Mouse (Mus musculus) lung, embryonic 15.5 days (tissue): ENCODE measurements around the gene H1f0. TPM values are rescaled to one million over a fixed set of nuclear protein-coding genes. Genes with fewer than 3 reads are reported as not detected.

Experiments
- ATAC-seq: fragments of 200-750 bp; cut with Nextera tagmentation; 2 replicates; pipeline ENCODE4 v1.8.0; 2017; ENCODE audit warnings: moderate number of reproducible peaks, borderline replicate concordance; ENCODE audit not compliant: low FRiP score, low TSS enrichment; ENCODE audit errors: extremely low read depth
- H3K27ac ChIP-seq: fragments of 300-500 bp; sonication (generic); 2 replicates; pipeline ENCODE4 v1.5.1; 2015; ENCODE audit warnings: moderate library complexity, mild to moderate bottlenecking, inconsistent platforms
- H3K27me3 ChIP-seq: fragments of 300-500 bp; sonication (generic); 2 replicates; pipeline ENCODE4 v1.6.1; 2015; ENCODE audit warnings: inconsistent platforms
- H3K36me3 ChIP-seq: fragments of 300-500 bp; sonication (generic); 2 replicates; pipeline ENCODE4 v1.6.1; 2015; ENCODE audit warnings: inconsistent platforms
- H3K4me1 ChIP-seq: fragments of 300-500 bp; sonication (generic); 2 replicates; pipeline ENCODE4 v1.6.1; 2015; ENCODE audit warnings: inconsistent platforms
- H3K4me2 ChIP-seq: fragments of 300-500 bp; sonication (generic); 2 replicates; pipeline ENCODE4 v1.6.1; 2015; ENCODE audit warnings: inconsistent platforms, mild to moderate bottlenecking, moderate library complexity
- H3K4me3 ChIP-seq: fragments of 300-500 bp; sonication (generic); 2 replicates; pipeline ENCODE4 v1.5.1; 2015; ENCODE audit warnings: mild to moderate bottlenecking, inconsistent platforms
- H3K9ac ChIP-seq: fragments of 300-500 bp; sonication (generic); 2 replicates; pipeline ENCODE4 v1.6.1; 2015; ENCODE audit warnings: inconsistent platforms
- H3K9me3 ChIP-seq: fragments of 300-500 bp; sonication (generic); 2 replicates; pipeline ENCODE4 v1.6.1; 2016; ENCODE audit warnings: inconsistent platforms
- WGBS: fragments of 180-500 bp; shearing (Covaris S2); methylation state at CpG from one replicate; pipeline ENCODE4 v1.1.7; 2015; 5-methylcytosine and 5-hydroxymethylcytosine counted together
- polyA plus RNA-seq: library from polyadenylated mRNA; unstranded; fragments of >200 nt; fragmentation: Nextera tagmentation; extraction: Ambion mirVana; gene quantifications from 2 replicates; pipeline ENCODE4 v1.2.1, GENCODE M21; 2015

Gene H1f0
- polyA plus RNA-seq, 1 experiment from 2014 or later: 560 TPM

DNA sequence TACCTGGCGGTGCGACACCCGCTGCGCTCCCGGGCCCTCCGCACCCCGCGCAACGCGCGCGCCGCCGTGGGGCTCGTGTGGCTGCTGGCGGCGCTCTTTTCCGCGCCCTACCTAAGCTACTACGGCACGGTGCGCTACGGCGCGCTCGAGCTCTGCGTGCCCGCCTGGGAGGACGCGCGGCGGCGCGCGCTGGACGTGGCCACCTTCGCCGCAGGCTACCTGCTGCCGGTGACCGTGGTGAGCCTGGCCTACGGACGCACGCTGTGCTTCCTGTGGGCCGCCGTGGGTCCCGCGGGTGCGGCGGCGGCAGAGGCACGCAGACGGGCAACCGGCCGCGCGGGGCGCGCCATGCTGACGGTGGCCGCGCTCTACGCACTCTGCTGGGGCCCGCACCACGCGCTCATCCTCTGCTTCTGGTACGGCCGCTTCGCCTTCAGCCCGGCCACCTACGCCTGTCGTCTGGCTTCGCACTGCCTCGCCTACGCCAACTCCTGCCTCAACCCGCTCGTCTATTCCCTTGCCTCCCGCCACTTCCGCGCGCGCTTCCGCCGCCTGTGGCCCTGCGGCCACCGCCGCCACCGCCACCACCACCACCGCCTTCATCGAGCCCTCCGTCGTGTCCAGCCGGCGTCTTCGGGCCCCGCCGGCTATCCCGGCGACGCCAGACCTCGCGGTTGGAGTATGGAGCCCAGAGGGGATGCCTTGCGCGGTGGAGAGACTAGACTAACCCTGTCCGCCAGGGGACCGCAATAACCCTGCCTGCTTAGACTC, 14.7 kb downstream of the H1f0 start:
- no peaks in the 10 kb centered on the region for H3K9me3 ChIP-seq
- ATAC-seq: no peak
- H3K9ac ChIP-seq: peak overlapping the region; percentile 31
- under 1% methylated on average over 89 of the region's 105 CpGs for WGBS
- H3K4me3 ChIP-seq: peak overlapping the region; percentile 56
- no peak overlapping the region for H3K27ac ChIP-seq
- no peaks in the 10 kb centered on the region for H3K36me3 ChIP-seq
- H3K27me3 ChIP-seq: peaks cover 56% of the 10 kb centered on the region
- peaks cover 28% of the 10 kb centered on the region for H3K4me1 ChIP-seq
- peak overlapping the region; percentile 99 for H3K4me2 ChIP-seq

DNA sequence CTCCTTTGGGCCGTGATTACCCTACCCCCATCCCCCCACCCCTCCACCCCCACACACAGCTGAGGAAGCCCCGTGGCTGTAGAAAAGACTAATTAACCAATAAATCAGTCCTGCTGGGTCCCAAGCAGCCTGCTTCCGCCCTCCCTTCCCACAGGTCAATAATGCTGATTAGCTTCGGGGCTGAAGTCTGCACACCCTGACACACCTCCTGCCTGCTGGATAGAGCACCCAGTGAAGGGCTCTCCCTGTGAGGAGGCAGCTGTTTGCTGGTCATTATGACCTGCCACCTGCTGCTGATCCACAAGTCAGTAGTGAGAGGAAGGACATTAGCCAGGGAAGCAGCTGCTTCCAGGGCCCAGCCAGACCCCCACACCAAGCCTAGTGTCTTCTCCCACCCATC, 16.6 kb downstream of the H1f0 start:
- 38% methylated on average over 4 of the region's 4 CpGs for WGBS
- H3K9me3 ChIP-seq: no peaks in the 10 kb centered on the region
- H3K9ac ChIP-seq: no peak overlapping the region
- peaks cover 19% of the 10 kb centered on the region for H3K4me1 ChIP-seq
- H3K4me2 ChIP-seq: no peak overlapping the region
- H3K27ac ChIP-seq: no peak overlapping the region
- no peak overlapping the region for H3K4me3 ChIP-seq
- H3K36me3 ChIP-seq: no peaks in the 10 kb centered on the region
- peaks cover 52% of the 10 kb centered on the region for H3K27me3 ChIP-seq
- no peak for ATAC-seq

DNA sequence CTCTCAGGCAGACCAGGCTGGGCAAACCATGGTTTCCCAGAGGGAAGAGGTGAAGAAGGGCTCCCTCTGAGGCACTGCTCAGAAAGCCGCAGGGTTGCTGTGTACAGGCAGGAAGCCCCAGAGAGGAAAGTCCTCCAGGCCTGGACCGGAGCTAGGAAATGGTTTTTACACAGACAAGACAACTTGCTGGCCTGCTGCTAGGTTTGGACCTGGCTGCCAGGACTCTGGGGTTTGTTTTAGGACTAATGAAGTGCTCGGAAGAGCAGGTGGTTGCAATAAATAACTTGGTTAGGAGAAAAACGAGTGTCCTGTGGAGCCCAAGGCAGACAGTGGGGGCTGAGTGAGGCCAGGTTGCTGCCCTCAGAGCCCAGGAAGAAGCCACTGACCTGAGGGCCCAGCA, 19.9 kb downstream of the H1f0 start:
- Histone ChIP-seq H3K4me2 (no peak overlapping the region), H3K27me3 (peaks cover 18% of the 10 kb centered on the region), H3K4me3 (no peak overlapping the region), H3K36me3 (peaks cover under 1% of the 10 kb centered on the region; the same call in 1 of the 2 replicates), H3K27ac (no peak overlapping the region), H3K9ac (no peak overlapping the region), H3K9me3 (no peaks in the 10 kb centered on the region), H3K4me1 (peaks cover 16% of the 10 kb centered on the region)
- no peak for ATAC-seq
- 60% methylated on average over 4 of the region's 4 CpGs for WGBS

DNA sequence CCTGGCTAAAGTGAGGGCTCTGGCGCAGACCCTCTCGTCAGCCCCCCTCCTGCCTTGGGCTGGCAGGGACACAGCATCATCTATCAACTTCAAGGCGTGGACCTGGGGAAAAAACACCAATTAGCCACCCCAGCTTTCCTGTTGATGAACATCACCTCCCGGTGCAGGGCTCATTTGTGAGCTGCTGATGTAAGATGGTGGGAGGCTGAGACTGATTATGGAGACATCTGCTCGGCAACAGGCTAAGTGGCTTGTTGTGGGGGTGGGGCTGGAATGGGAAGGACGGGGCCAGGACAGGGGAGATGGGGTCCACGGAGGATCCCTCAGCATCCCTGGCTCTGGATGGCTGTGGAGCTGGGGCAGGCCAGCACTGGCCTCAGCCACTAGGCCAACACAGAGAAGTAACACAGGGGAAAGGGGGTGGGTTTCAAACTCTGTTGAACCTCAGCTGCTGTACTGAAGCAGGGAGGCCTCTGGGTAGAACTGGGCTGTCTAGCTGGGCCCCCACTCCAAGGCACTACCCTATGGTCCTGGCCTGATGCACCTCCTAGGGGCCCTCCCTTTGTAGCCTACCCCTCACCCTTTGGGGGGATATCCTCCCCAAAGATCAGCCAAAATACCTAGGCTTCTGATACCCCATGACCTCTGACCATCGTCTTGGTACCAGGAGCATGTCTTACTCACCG, 22.1 kb downstream of the H1f0 start:
- Histone ChIP-seq H3K27me3 (peaks cover 4% of the 10 kb centered on the region; the same call in 1 of the 2 replicates), H3K4me3 (no peak overlapping the region), H3K27ac (no peak overlapping the region), H3K36me3 (peaks cover 22% of the 10 kb centered on the region), H3K4me2 (no peak overlapping the region), H3K4me1 (peaks cover 15% of the 10 kb centered on the region; the same call in 1 of the 2 replicates), H3K9me3 (no peaks in the 10 kb centered on the region), H3K9ac (no peak overlapping the region)
- ATAC-seq: no peak
- WGBS: 39% methylated on average over 9 of the region's 9 CpGs

DNA sequence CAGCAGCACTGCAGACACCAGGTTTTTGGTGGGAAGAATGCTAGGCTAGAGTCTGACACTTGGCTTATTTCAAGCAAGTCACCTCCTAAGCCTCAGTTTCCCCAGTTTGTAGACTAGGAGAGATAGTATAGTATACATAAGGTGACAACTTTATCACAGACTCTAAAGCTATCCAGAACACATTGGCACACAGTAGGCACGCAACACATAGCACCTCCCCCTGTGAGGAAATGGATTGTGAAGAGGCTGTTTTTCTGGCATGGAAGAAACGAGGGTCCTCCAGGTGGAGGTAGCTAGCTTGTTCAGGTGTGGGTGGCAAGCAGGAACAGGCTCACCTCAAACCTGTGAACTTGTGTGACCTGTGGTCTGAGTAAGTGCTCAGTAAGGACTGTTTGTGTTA, 22.7 kb downstream of the H1f0 start:
- Histone ChIP-seq H3K27me3 (no peaks in the 10 kb centered on the region), H3K9me3 (no peaks in the 10 kb centered on the region), H3K4me2 (no peak overlapping the region), H3K9ac (no peak overlapping the region), H3K4me3 (no peak overlapping the region), H3K4me1 (peaks cover 15% of the 10 kb centered on the region; the same call in 1 of the 2 replicates), H3K27ac (peak overlapping the region; percentile 71), H3K36me3 (peaks cover 28% of the 10 kb centered on the region)
- ATAC-seq: no peak
- 46% methylated on average over 2 of the region's 2 CpGs for WGBS

DNA sequence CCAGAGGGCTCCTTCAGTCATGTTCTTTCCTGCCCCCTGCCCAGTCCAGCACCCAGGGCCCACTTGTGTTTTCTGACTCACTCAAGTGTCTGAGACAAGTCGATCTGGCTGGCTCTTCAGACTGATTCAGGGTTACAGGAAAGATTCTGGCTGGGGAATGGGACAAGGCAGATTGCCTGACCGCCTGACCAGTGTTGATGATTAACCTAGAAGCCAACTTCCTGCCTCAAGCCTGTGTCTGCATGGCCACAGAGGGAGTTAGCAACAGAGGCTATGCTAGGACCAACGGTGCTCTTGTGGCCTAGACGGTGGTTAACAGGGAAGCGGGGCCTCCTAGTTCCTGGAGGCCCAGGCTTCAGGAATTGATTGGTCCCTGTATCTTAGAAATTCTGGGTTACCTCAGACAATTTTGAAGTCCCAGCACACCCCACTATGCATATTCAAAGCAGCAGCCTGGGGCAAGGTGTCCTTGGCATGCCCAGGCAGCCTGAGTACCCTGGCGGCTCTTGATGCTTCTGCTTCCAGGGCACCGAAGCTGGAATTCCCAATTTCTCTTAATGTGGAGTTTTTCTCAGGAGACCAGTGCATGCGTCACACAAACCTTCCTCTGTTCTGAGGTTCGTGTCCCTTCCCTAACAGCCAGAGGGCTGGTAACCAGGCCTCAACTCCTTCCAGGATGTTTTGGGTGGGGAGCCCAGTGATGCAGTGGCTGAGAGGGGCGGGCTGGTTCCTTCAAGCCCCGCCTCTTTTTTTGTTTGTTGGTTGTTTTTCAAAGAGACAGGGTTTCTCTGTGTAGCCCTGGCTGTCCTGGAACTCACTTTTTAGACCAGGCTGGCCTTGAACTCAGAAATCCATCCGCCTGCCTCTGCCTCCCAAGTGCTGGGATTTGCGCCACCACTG, 23.5 kb downstream of the H1f0 start:
- H3K27me3 ChIP-seq: no peaks in the 10 kb centered on the region
- H3K27ac ChIP-seq: peak overlapping the region; percentile 71
- H3K4me2 ChIP-seq: no peak overlapping the region
- no peak overlapping the region for H3K4me3 ChIP-seq
- H3K36me3 ChIP-seq: peaks cover 36% of the 10 kb centered on the region
- H3K9me3 ChIP-seq: no peaks in the 10 kb centered on the region
- H3K9ac ChIP-seq: no peak overlapping the region
- WGBS: 55% methylated on average over 13 of the region's 13 CpGs
- peak; percentile 19; the same call in 1 of the 2 replicates for ATAC-seq
- peaks cover 15% of the 10 kb centered on the region; the same call in 1 of the 2 replicates for H3K4me1 ChIP-seq

DNA sequence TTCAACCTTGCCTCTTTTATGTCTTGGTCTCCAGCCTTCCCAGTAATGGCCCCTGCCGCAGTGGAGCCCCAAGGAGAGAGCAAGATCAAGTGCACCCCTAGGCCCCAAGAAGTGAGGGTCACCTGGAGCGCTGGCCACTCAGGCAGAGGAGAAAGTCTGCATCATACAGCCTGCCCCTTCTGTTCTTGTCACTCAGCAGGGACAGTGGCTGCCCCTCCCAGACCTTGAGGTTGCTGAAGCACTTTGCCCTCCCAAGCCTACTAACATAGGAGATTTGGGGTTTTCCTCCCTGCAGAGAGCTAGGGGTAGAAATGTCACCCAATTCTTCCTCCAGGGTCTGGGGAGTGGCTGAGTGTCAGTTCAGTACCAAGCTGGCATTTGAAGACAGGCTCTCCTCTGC, 24.1 kb downstream of the H1f0 start:
- Histone ChIP-seq H3K9ac (no peak overlapping the region), H3K27me3 (no peaks in the 10 kb centered on the region), H3K4me1 (peaks cover 15% of the 10 kb centered on the region; the same call in 1 of the 2 replicates), H3K9me3 (no peaks in the 10 kb centered on the region), H3K27ac (no peak overlapping the region), H3K4me3 (no peak overlapping the region), H3K36me3 (peaks cover 42% of the 10 kb centered on the region), H3K4me2 (no peak overlapping the region)
- no peak for ATAC-seq
- 74% methylated on average over 2 of the region's 2 CpGs for WGBS

DNA sequence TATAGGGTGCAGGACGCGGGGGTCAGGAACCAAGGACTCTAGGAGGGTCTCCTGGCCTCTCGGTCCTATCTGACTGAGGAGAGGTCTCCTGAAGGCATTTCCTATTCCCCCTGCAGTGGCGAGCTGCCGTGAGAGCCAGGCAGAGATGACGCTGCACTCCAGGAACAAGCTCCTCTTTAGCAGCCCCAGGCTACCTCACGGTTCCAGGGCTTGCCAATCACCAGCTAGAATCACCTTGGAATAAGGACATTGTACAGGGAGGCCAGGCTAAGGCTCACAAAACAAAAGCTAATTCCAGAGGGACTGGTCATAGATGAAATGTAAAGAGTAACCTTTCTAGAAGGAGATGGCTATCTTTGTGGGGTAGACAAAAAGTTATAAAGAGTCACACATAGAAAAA, 28.4 kb downstream of the H1f0 start:
- H3K4me2 ChIP-seq: no peak overlapping the region
- no peaks in the 10 kb centered on the region for H3K9me3 ChIP-seq
- no peak overlapping the region for H3K27ac ChIP-seq
- H3K4me1 ChIP-seq: peaks cover 9% of the 10 kb centered on the region
- WGBS: 89% methylated on average over 7 of the region's 7 CpGs
- H3K27me3 ChIP-seq: no peaks in the 10 kb centered on the region
- peaks cover 77% of the 10 kb centered on the region for H3K36me3 ChIP-seq
- H3K9ac ChIP-seq: no peak overlapping the region
- ATAC-seq: no peak
- no peak overlapping the region for H3K4me3 ChIP-seq

DNA sequence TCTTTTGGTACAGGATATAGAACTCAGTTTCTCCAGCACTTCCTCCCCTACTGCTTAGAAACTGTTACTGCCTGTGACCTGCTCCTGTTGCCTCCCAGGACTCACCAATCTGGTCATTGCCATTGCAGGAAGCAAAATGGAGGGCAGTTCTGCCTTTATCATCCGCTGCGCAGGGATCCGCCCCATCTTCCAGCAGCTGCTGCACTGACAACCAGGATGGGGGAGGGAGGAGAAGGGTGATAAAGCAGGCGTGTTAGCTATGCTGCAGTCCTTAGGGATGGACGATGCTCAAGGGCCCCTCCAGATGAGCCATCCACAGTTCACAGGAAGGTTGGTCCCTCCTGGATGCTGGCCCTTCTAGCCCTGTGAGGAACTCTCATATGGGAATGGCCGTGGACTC, 29.6 kb downstream of the H1f0 start:
- peaks cover 77% of the 10 kb centered on the region for H3K36me3 ChIP-seq
- ATAC-seq: no peak

DNA sequence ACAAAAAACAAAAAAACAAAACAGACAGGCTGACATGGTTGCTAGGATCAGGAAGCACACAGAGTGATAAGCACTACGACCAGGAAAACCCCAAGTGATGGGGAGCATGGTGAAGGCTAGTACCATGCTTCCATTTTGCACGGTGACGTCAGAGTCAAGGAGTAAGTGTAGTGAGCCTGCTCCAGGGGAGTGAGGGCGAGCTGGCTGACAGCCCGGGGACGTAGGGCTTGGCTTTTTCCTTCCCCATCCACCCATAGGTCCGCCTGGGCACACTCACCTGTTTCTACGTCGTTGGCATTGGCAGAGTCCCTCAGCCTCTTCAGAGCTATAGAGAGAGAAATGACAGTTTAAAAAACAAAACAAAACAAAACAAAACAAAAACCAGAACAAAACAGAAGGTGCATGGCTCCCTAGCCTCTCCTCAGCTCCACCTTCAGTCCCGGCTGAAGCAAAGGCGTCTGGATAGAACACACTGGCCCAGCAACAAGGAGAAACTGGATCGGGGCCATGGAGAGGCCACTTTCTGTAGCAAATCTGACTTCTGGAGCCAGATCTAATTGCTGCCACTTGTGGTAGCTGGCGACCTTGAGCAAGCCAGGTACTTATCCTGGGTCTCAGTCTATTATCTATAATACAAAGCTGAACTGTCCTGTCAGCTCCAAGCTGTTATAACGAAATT, 32.8 kb downstream of the H1f0 start:
- Histone ChIP-seq H3K27ac (no peak overlapping the region), H3K4me3 (no peak overlapping the region), H3K4me2 (peak overlapping the region; percentile 74), H3K4me1 (peaks cover 23% of the 10 kb centered on the region), H3K27me3 (no peaks in the 10 kb centered on the region), H3K9ac (no peak overlapping the region), H3K36me3 (peaks cover 48% of the 10 kb centered on the region), H3K9me3 (no peaks in the 10 kb centered on the region)
- no peak for ATAC-seq
- WGBS: 77% methylated on average over 14 of the region's 14 CpGs

More for the DNA sequence above, 29.6 kb downstream of the H1f0 start:
- Histone ChIP-seq H3K9me3 (no peaks in the 10 kb centered on the region), H3K4me3 (no peak overlapping the region), H3K9ac (no peak overlapping the region), H3K4me1 (peaks cover 12% of the 10 kb centered on the region), H3K4me2 (no peak overlapping the region), H3K27me3 (no peaks in the 10 kb centered on the region), H3K27ac (no peak overlapping the region)
- WGBS: 80% methylated on average over 6 of the region's 6 CpGs
